Mouse (Mus musculus) heart, embryonic 13.5 days (tissue): ENCODE results near the gene Srgap1. TPM values are rescaled to one million over a fixed set of nuclear protein-coding genes. Genes with fewer than 3 reads are reported as not detected.

Experiments used
- ATAC-seq: fragments of 200-750 bp; cut with Nextera tagmentation; 2 replicates; pipeline ENCODE4 v1.8.0; 2017; ENCODE audit warnings: moderate TSS enrichment; ENCODE audit not compliant: insufficient number of reproducible peaks, low FRiP score, low TSS enrichment; ENCODE audit errors: extremely low read depth
- H3K27ac ChIP-seq: fragments of 300-500 bp; sonication (generic); replicated peaks from 2 replicates; pipeline ENCODE4 v1.5.1; 2015; ENCODE audit warnings: moderate library complexity, mild to moderate bottlenecking, inconsistent platforms
- H3K27me3 ChIP-seq: fragments of 300-500 bp; sonication (generic); replicated peaks from 2 replicates; pipeline ENCODE4 v1.6.1; 2015; ENCODE audit warnings: mild to moderate bottlenecking, inconsistent platforms
- H3K36me3 ChIP-seq: fragments of 300-500 bp; sonication (generic); 2 replicates; pipeline ENCODE4 v1.6.1; 2015; ENCODE audit warnings: mild to moderate bottlenecking, inconsistent platforms
- H3K4me1 ChIP-seq: fragments of 300-500 bp; sonication (generic); 2 replicates; pipeline ENCODE4 v1.6.1; 2015; ENCODE audit warnings: inconsistent platforms
- H3K4me2 ChIP-seq: fragments of 300-500 bp; sonication (generic); 2 replicates; pipeline ENCODE4 v1.6.1; 2015; ENCODE audit warnings: inconsistent platforms, mild to moderate bottlenecking, moderate library complexity
- H3K4me3 ChIP-seq: fragments of 300-500 bp; sonication (generic); 2 replicates; pipeline ENCODE4 v1.5.1; 2015; ENCODE audit warnings: moderate library complexity, mild to moderate bottlenecking, inconsistent platforms
- H3K9ac ChIP-seq: fragments of 300-500 bp; sonication (generic); 2 replicates; pipeline ENCODE4 v1.6.1; 2015; ENCODE audit warnings: inconsistent platforms, mild to moderate bottlenecking, moderate library complexity
- H3K9me3 ChIP-seq: fragments of 300-500 bp; sonication (generic); 2 replicates; pipeline ENCODE4 v1.6.1; 2016; ENCODE audit warnings: inconsistent platforms
- WGBS: fragments of 180-500 bp; shearing (Covaris S2); methylation state at CpG from one replicate; pipeline ENCODE4 v1.1.7; 2015; ENCODE audit warnings: mixed read lengths; 5-methylcytosine and 5-hydroxymethylcytosine counted together
- polyA plus RNA-seq: library from polyadenylated mRNA; unstranded; fragments of >200 nt; fragmentation: Nextera tagmentation; extraction: Ambion mirVana; gene quantifications from 2 replicates; pipeline ENCODE4 v1.2.1, GENCODE M21; 2015

The Srgap1 gene
- polyA plus RNA-seq = 8.0 and 8.9 TPM in 2 replicates

- H3K4me1 ChIP-seq = peaks cover 12% of the 10 kb centered on the region
- H3K9ac ChIP-seq = peak within 1 kb of the TSS; percentile 91
- peaks cover 22% of the 10 kb centered on the region for H3K27me3 ChIP-seq
- no peaks in the 10 kb centered on the region for H3K36me3 ChIP-seq
- H3K9me3 ChIP-seq = no peaks in the 10 kb centered on the region
- H3K27ac ChIP-seq = peak within 1 kb of the TSS; percentile 80
- H3K4me3 ChIP-seq = peak within 1 kb of the TSS; percentile 81
- peak within 1 kb of the TSS; percentile 81 for H3K4me2 ChIP-seq
- under 1% methylated on average over 51 of the region's 79 CpGs for WGBS
- peak; percentile 68 for ATAC-seq
Observed at GRCm38 (mm10) chr10:122046904-122047726, at the start of gene Srgap1. Gene Srgap1, minus strand, starts transcription at chr10:122047315.

DNA sequence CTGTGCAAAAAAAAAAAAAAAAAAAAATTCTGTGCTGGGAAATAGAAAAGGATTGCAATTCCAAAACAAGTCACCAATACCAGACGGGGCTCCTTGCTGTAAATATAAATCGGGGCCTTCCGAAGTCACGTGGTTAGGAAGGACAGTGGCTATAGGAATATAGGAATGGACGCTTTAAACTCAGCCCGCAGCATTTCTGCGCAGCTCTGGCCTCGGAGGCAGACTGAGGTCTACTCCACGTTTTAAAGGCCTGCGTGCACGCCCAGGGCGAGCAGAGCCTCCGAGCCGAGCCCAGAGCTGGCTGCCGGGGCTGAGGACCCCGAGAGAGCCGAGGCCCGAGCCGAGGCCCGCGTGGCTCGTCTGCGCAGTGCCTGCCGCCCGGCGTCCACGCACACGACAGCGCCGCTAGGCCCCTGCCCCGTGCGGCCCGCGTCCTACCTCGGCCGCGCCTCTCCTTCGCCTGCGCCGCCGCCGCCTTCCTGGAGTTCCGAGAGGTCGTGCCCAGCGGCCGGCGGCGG lies 49.4 kb upstream of the Srgap1 start:
- Histone ChIP-seq H3K4me2 (peak overlapping the region; percentile 83), H3K4me1 (peaks cover 12% of the 10 kb centered on the region), H3K27ac (peak overlapping the region; percentile 93), H3K4me3 (peak overlapping the region; percentile 82), H3K9ac (peak overlapping the region; percentile 93), H3K36me3 (peaks cover 27% of the 10 kb centered on the region), H3K9me3 (no peaks in the 10 kb centered on the region), H3K27me3 (no peaks in the 10 kb centered on the region)
- under 1% methylated on average over 48 of the region's 48 CpGs for WGBS
- peak; percentile 48 for ATAC-seq

DNA sequence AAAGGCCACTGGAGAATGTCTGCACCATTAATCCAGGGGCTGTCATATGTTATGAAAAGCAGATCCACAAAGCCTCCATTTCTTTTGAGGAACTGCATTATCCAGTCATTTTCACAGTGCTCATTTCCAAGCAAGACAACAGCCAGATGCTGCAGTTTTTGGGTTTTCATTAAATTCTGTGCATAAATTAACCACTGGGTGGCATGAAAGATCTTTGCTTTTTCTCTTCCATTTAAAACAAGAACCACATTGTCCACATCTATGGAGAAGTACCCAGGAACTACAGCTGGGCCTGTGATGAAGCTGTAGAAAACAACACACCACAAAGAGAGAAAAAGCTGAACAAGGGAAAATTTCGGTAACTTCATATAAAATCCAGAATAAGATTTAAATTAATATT lies 43.4 kb upstream of the Srgap1 start:
- Histone ChIP-seq H3K4me1 (peaks cover 6% of the 10 kb centered on the region), H3K27ac (no peak overlapping the region), H3K36me3 (peaks cover 78% of the 10 kb centered on the region), H3K27me3 (no peaks in the 10 kb centered on the region), H3K9ac (no peak overlapping the region), H3K4me2 (no peak overlapping the region), H3K4me3 (no peak overlapping the region), H3K9me3 (peaks cover 29% of the 10 kb centered on the region)
- no peak for ATAC-seq
- 94% methylated on average over 1 of the region's 1 CpGs for WGBS

GRCm38 (mm10) chr10:122081352-122081751 lies 34.2 kb upstream of the Srgap1 start:
- Histone ChIP-seq H3K4me1 (0 out of 2 replicates have a peak, but pooled peaks cover 2% of the 10 kb centered on the region), H3K36me3 (peaks cover 31% of the 10 kb centered on the region), H3K9ac (no peak overlapping the region), H3K9me3 (peaks cover 11% of the 10 kb centered on the region; the same call in 1 of the 2 replicates), H3K27me3 (no peaks in the 10 kb centered on the region), H3K27ac (no peak overlapping the region), H3K4me3 (no peak overlapping the region), H3K4me2 (no peak overlapping the region)
- WGBS = 25% methylated on average over 1 of the region's 1 CpGs
- ATAC-seq = no peak

- no peak overlapping the region for H3K4me3 ChIP-seq
- no peaks in the 10 kb centered on the region for H3K27me3 ChIP-seq
Observed at GRCm38 (mm10) chr10:122069153-122069552, 22.0 kb upstream of the Srgap1 start.

DNA sequence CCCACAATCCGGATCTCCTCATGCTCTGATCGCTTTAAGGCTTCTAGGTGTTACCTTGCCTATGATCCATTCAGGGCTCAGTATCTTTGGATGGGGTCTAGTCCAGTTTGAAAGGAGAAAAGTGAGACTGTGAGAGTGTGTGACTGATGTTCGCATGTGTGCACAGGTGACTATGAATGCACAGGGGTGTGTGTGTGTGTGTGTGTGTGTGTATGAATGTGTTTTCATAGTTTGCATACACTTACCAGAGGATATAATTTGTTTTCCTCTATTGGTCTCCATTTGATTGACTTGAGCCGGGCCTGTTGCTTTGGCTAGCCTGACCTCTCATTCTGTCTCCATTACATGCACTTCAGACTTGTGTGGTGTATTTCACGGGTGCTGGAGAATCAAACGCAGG lies 8.7 kb upstream of the Srgap1 start:
- Histone ChIP-seq H3K27ac (no peak overlapping the region), H3K4me1 (0 out of 2 replicates have a peak, but pooled peaks cover 3% of the 10 kb centered on the region), H3K9ac (no peak overlapping the region), H3K9me3 (no peaks in the 10 kb centered on the region), H3K4me3 (no peak overlapping the region), H3K36me3 (no peaks in the 10 kb centered on the region), H3K27me3 (peaks cover 2% of the 10 kb centered on the region; the same call in 1 of the 2 replicates), H3K4me2 (no peak overlapping the region)
- no peak for ATAC-seq
- WGBS = 85% methylated on average over 6 of the region's 6 CpGs

More at GRCm38 (mm10) chr10:122069153-122069552, 22.0 kb upstream of the Srgap1 start:
- H3K4me1 ChIP-seq = peaks cover 15% of the 10 kb centered on the region
- no peak overlapping the region for H3K4me2 ChIP-seq
- H3K27ac ChIP-seq = no peak overlapping the region
- ATAC-seq = no peak
- no peaks in the 10 kb centered on the region for H3K9me3 ChIP-seq
- no peaks in the 10 kb centered on the region for H3K36me3 ChIP-seq
- H3K9ac ChIP-seq = no peak overlapping the region

- no peak overlapping the region for H3K27ac ChIP-seq
- no peak for ATAC-seq
- WGBS = 12% methylated on average over 8 of the region's 8 CpGs
Observed at GRCm38 (mm10) chr10:122054535-122054934, 7.4 kb upstream of the Srgap1 start.

DNA sequence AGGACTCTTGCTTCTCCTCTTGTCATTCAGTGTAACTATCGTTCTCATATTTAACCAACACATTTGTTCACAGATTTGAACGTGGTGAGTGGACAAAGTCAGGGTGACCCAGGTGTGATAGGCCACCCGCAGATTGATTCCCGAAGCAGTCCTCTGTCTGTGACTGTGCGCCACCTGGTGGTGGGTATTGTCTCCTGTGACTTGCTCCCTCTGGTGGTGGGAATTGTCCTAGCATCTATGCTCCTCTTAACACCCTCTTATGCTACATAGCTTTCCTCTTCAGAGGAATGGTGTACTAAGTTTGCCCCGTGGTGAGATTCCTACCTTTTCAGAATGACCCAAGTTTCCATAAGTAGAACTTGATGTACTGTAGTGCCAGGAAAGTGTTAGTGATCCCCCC lies 4.7 kb upstream of the Srgap1 start:
- Histone ChIP-seq H3K36me3 (no peaks in the 10 kb centered on the region), H3K27me3 (peaks cover 15% of the 10 kb centered on the region), H3K9me3 (no peaks in the 10 kb centered on the region), H3K4me1 (0 out of 2 replicates have a peak, but pooled peaks cover 3% of the 10 kb centered on the region), H3K9ac (no peak overlapping the region), H3K4me2 (no peak overlapping the region), H3K4me3 (no peak overlapping the region), H3K27ac (no peak overlapping the region)
- ATAC-seq = no peak
- 19% methylated on average over 6 of the region's 6 CpGs for WGBS

More at GRCm38 (mm10) chr10:122054535-122054934, 7.4 kb upstream of the Srgap1 start:
- Histone ChIP-seq H3K27me3 (peaks cover 5% of the 10 kb centered on the region; the same call in 1 of the 2 replicates), H3K9me3 (no peaks in the 10 kb centered on the region), H3K4me1 (0 out of 2 replicates have a peak, but pooled peaks cover 3% of the 10 kb centered on the region), H3K9ac (no peak overlapping the region), H3K4me2 (peak overlapping the region; percentile 16; the same call in 1 of the 2 replicates), H3K36me3 (no peaks in the 10 kb centered on the region), H3K4me3 (no peak overlapping the region)

GRCm38 (mm10) chr10:122047727-122048365 lies 731 bp upstream of the Srgap1 start:
- WGBS = 11% methylated on average over 37 of the region's 44 CpGs
- H3K36me3 ChIP-seq = no peaks in the 10 kb centered on the region
- peak; percentile 38; the same call in 1 of the 2 replicates for ATAC-seq
- no peaks in the 10 kb centered on the region for H3K9me3 ChIP-seq
- H3K4me1 ChIP-seq = peaks cover 12% of the 10 kb centered on the region
- H3K9ac ChIP-seq = peak overlapping the region; percentile 91
- H3K27me3 ChIP-seq = peaks cover 22% of the 10 kb centered on the region
- peak overlapping the region; percentile 80 for H3K27ac ChIP-seq
- peak overlapping the region; percentile 81 for H3K4me3 ChIP-seq
- peak overlapping the region; percentile 81 for H3K4me2 ChIP-seq

GRCm38 (mm10) chr10:122046511-122046903 lies 608 bp downstream of the Srgap1 start:
- peaks cover 12% of the 10 kb centered on the region for H3K4me1 ChIP-seq
- H3K27ac ChIP-seq = peak overlapping the region; percentile 80
- H3K4me3 ChIP-seq = peak overlapping the region; percentile 81
- H3K4me2 ChIP-seq = peak overlapping the region; percentile 81
- peaks cover 22% of the 10 kb centered on the region for H3K27me3 ChIP-seq
- ATAC-seq = no peak
- 4% methylated on average over 13 of the region's 13 CpGs for WGBS
- no peaks in the 10 kb centered on the region for H3K9me3 ChIP-seq
- H3K9ac ChIP-seq = peak overlapping the region; percentile 91
- H3K36me3 ChIP-seq = no peaks in the 10 kb centered on the region

GRCm38 (mm10) chr10:122045946-122046345 lies 1.2 kb downstream of the Srgap1 start:
- Histone ChIP-seq H3K4me3 (peak overlapping the region; percentile 81), H3K36me3 (no peaks in the 10 kb centered on the region), H3K27me3 (peaks cover 21% of the 10 kb centered on the region), H3K9ac (peak overlapping the region; percentile 91), H3K9me3 (no peaks in the 10 kb centered on the region), H3K4me2 (peak overlapping the region; percentile 81), H3K27ac (no peak overlapping the region), H3K4me1 (peaks cover 12% of the 10 kb centered on the region)
- no peak for ATAC-seq
- 26% methylated on average over 9 of the region's 9 CpGs for WGBS
